8 mouse cellular contexts compared by ENCODE assay signal in the genomic region with DNA sequence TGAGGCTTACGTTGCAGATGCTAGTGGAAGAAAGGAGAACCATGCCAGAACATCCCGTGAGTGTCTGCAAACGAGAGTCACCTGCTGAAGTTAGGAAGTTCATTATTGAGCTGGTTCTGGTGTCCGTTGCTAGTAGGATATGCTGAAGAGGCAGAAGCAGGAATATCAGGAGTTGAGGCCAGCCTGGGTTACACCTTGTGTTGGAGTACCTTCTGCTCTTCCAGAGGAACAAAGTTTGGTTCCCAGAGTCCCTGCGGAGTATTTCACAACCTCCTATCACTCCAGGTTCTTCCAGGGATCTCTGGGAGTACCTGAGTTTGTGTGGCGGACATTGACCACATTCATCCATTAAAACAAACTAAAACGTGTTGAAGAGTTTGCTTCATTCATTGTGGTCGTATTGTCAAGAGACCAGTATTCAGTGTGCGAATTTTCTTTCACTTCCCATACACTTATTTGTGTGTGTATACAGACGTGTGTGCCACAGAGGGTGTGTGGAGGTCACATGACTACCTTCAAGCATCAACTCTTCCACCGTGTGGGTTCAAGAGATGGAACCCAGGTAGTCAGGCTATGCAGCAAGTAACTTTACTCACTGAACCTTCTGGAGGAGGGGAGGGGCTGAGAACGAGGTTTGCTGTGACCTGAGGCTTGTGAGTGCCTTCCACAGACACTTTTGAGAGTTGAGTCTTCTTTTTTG. TPM values are rescaled to one million over a fixed set of nuclear protein-coding genes. Genes with fewer than 3 reads are reported as not detected.
DNase-seq lines count a peak whose midpoint lies in the region; ATAC-seq and TF ChIP-seq lines count a peak whose summit lies in the region.

No protein-coding gene starts in this region.

- DNase-seq in lung, adult 2 months, result no peak
- DNase-seq in lung, postnatal 14 days, result no peak
- DNase-seq in embryonic facial prominence, embryonic 14.5 days (ENCODE audit: low spot score), result no peak
- DNase-seq in limb, embryonic 10.5 days (ENCODE audit: low spot score), result no peak
- no peak for DNase-seq in adrenal gland, adult 2 months
- DNase-seq in kidney, adult 8-10 months, result no peak
- no peak for DNase-seq in frontal cortex, postnatal 10 days (ENCODE audit: low spot score in 2 of 2)

- WGBS in lung, adult 2 months, result 37% methylated on average over 12 of the region's 12 CpGs
- 50% methylated on average over 12 of the region's 12 CpGs for WGBS in embryonic facial prominence, embryonic 14.5 days
- WGBS in limb, embryonic 10.5 days, result 61% methylated on average over 12 of the region's 12 CpGs
- 58% methylated on average over 12 of the region's 12 CpGs for WGBS in neural tube, embryonic 14.5 days

- peak overlapping the region; percentile 89 for H3K9ac ChIP-seq in embryonic facial prominence, embryonic 14.5 days (ENCODE audit: low read depth, low read length)
- H3K9ac ChIP-seq in neural tube, embryonic 14.5 days (replicated peaks; ENCODE audit: low read depth, low read length), result peak overlapping the region; percentile 59

- H3K4me2 ChIP-seq in embryonic facial prominence, embryonic 14.5 days (ENCODE audit: low read depth, low read length), result peak overlapping the region; percentile 92
- H3K4me2 ChIP-seq in neural tube, embryonic 14.5 days (ENCODE audit: low read depth, low read length), result peak overlapping the region; percentile 60

- no peak for TF ChIP-seq CTCF in lung, adult 2 months (IDR thresholded peaks at IDR 0.05; ENCODE audit: insufficient read depth, low read length)

- peaks cover 35% of the 10 kb centered on the region for H3K36me3 ChIP-seq in embryonic facial prominence, embryonic 14.5 days (ENCODE audit: control insufficient read depth, insufficient read depth, low read length)
- peaks cover 36% of the 10 kb centered on the region for H3K36me3 ChIP-seq in limb, embryonic 10.5 days
- H3K36me3 ChIP-seq in neural tube, embryonic 14.5 days (ENCODE audit: control insufficient read depth, insufficient read depth, low read length), result peaks cover 23% of the 10 kb centered on the region

- peaks cover 6% of the 10 kb centered on the region; the same call in 1 of the 2 replicates for H3K4me1 ChIP-seq in lung, adult 2 months (ENCODE audit: control insufficient read depth, insufficient read depth, low read length)
- peaks cover 7% of the 10 kb centered on the region for H3K4me1 ChIP-seq in embryonic facial prominence, embryonic 14.5 days (ENCODE audit: control insufficient read depth, insufficient read depth, low read length)
- H3K4me1 ChIP-seq in limb, embryonic 10.5 days, result peaks cover 38% of the 10 kb centered on the region
- peaks cover 10% of the 10 kb centered on the region for H3K4me1 ChIP-seq in neural tube, embryonic 14.5 days (ENCODE audit: control insufficient read depth, insufficient read depth, low read length)

- no peaks in the 10 kb centered on the region for H3K9me3 ChIP-seq in embryonic facial prominence, embryonic 14.5 days (ENCODE audit: control insufficient read depth, low read length)
- H3K9me3 ChIP-seq in limb, embryonic 10.5 days (replicated peaks), result no peaks in the 10 kb centered on the region
- H3K9me3 ChIP-seq in neural tube, embryonic 14.5 days (ENCODE audit: control insufficient read depth, low read length), result no peaks in the 10 kb centered on the region

- TF ChIP-seq POLR2A in lung, adult 2 months (IDR thresholded peaks at IDR 0.05; ENCODE audit: borderline replicate concordance, extremely low read depth, low read depth, low read length), result no peak

- H3K4me3 ChIP-seq in lung, adult 2 months (replicated peaks; ENCODE audit: extremely low read depth, low read depth, low read length), result peak overlapping the region; percentile 95
- H3K4me3 ChIP-seq in embryonic facial prominence, embryonic 14.5 days (ENCODE audit: low read depth, low read length), result peak overlapping the region; percentile 59
- H3K4me3 ChIP-seq in limb, embryonic 10.5 days, result peak overlapping the region; percentile 78
- peak overlapping the region; percentile 54 for H3K4me3 ChIP-seq in neural tube, embryonic 14.5 days (ENCODE audit: low read depth, low read length)

- peak overlapping the region; percentile 48; the same call in 1 of the 2 replicates for H3K27ac ChIP-seq in embryonic facial prominence, embryonic 14.5 days (replicated peaks; ENCODE audit: low read depth, low read length)
- peak overlapping the region; percentile 88 for H3K27ac ChIP-seq in limb, embryonic 10.5 days
- H3K27ac ChIP-seq in neural tube, embryonic 14.5 days (ENCODE audit: low read depth, low read length), result peak overlapping the region; percentile 71; the same call in 1 of the 2 replicates

- no peaks in the 10 kb centered on the region for H3K27me3 ChIP-seq in embryonic facial prominence, embryonic 14.5 days (replicated peaks; ENCODE audit: control insufficient read depth, insufficient read depth, low read length)
- no peaks in the 10 kb centered on the region for H3K27me3 ChIP-seq in limb, embryonic 10.5 days (ENCODE audit: low read depth, poor library complexity, severe bottlenecking)
- no peaks in the 10 kb centered on the region for H3K27me3 ChIP-seq in neural tube, embryonic 14.5 days (ENCODE audit: control insufficient read depth, insufficient read depth, low read length)

- ATAC-seq in embryonic facial prominence, embryonic 14.5 days (ENCODE audit: low read depth), result no peak
- no peak for ATAC-seq in neural tube, embryonic 14.5 days (ENCODE audit: low read depth)

RNA-seq across cellular contexts. Expression of a gene that starts 6.6 kb away (rescaled TPM):
- 319 and 344 TPM in 2 replicates for polyA plus RNA-seq in lung, adult 2 months (2012; rRNA removed)
- polyA plus RNA-seq in embryonic facial prominence, embryonic 14.5 days (2014; fragmentation: Nextera tagmentation; extraction: Ambion mirVana), result 992 and 1,026 TPM in 2 replicates
- polyA plus RNA-seq in limb, embryonic 10.5 days (2016; fragmentation: Nextera tagmentation; extraction: Ambion mirVana), result 757 and 864 TPM in 2 replicates
- polyA plus RNA-seq in neural tube, embryonic 14.5 days (2014; fragmentation: Nextera tagmentation; extraction: Ambion mirVana), result 488 and 509 TPM in 2 replicates
- total RNA-seq in adrenal gland, adult 2 months (2021), result 100 to 1,000 TPM; 480 to 551 TPM
- 94.5 and 146 TPM in 2 replicates for polyA plus RNA-seq in adrenal gland, adult 2 months (2012; rRNA removed)

RNA-seq across cellular contexts. Expression of a gene that starts 38.2 kb away (rescaled TPM):
- polyA plus RNA-seq in lung, adult 2 months (2012; rRNA removed), result 3.7 and 5.7 TPM in 2 replicates
- 6.9 and 10.0 TPM in 2 replicates for polyA plus RNA-seq in embryonic facial prominence, embryonic 14.5 days (2014; fragmentation: Nextera tagmentation; extraction: Ambion mirVana)
- polyA plus RNA-seq in limb, embryonic 10.5 days (2016; fragmentation: Nextera tagmentation; extraction: Ambion mirVana), result 0.26 and 0.33 TPM in 2 replicates
- polyA plus RNA-seq in neural tube, embryonic 14.5 days (2014; fragmentation: Nextera tagmentation; extraction: Ambion mirVana), result 3.4 and 6.1 TPM in 2 replicates
- 1 to 10 TPM in 1 of 2 experiments, under 1 TPM in 1; 0.66 to 2.9 TPM for total RNA-seq in adrenal gland, adult 2 months (2021)
- polyA plus RNA-seq in adrenal gland, adult 2 months (2012; rRNA removed), result 7.8 and 13.3 TPM in 2 replicates
